Mouse (Mus musculus) R1 (cell line): Measurements from ENCODE around the gene Fmo6.
A peak's percentile ranks its signal among the peaks of the same experiment; 100 is the strongest.

Source experiments
- DNase-seq: peaks from one replicate; pipeline ENCODE4 v3.0.0-alpha.2; 2018; ENCODE audit warnings: low read depth, low spot score

Fmo6 gene

GRCm38 (mm10) chr1:162937415-162937814 is at the start of gene Fmo6:
Fmo6 (minus strand) TSS chr1:162937515.
- DNase-seq: no peak

- no peak for DNase-seq
These were observed 49.5 kb upstream of the Fmo6 start for GRCm38 (mm10) chr1:162986777-162987176.

- DNase-seq: no peak
These were observed 48.9 kb upstream of the Fmo6 start for GRCm38 (mm10) chr1:162986121-162986748.

- no peak for DNase-seq
These were observed 47.1 kb upstream of the Fmo6 start, which contains the start of gene Fmo3 for GRCm38 (mm10) chr1:162984428-162984827. Fmo3 (minus strand) TSS chr1:162984528.

- no peak for DNase-seq
These were observed 26.2 kb upstream of the Fmo6 start for GRCm38 (mm10) chr1:162963556-162963955.

- no peak for DNase-seq
These were observed 20.1 kb upstream of the Fmo6 start for GRCm38 (mm10) chr1:162957422-162957821.

- DNase-seq: peak; percentile 9
These were observed 15.8 kb upstream of the Fmo6 start for GRCm38 (mm10) chr1:162953079-162953478.

- DNase-seq: no peak
These were observed 12.4 kb upstream of the Fmo6 start for GRCm38 (mm10) chr1:162949763-162950162.

- no peak for DNase-seq
These were observed 10.6 kb upstream of the Fmo6 start for GRCm38 (mm10) chr1:162947934-162948333.

GRCm38 (mm10) chr1:162946837-162947558 is 9.7 kb upstream of the Fmo6 start:
- no peak for DNase-seq

- DNase-seq: no peak
These were observed 6.4 kb upstream of the Fmo6 start for GRCm38 (mm10) chr1:162943700-162944099.

- DNase-seq: no peak
These were observed 1.5 kb upstream of the Fmo6 start for GRCm38 (mm10) chr1:162938696-162939351.

GRCm38 (mm10) chr1:162937970-162938695 is 818 bp upstream of the Fmo6 start:
- DNase-seq: no peak

- DNase-seq: no peak
These were observed 2.8 kb downstream of the Fmo6 start for GRCm38 (mm10) chr1:162934374-162935012.

- DNase-seq: no peak
These were observed 4.9 kb downstream of the Fmo6 start for GRCm38 (mm10) chr1:162932386-162932785.

GRCm38 (mm10) chr1:162931880-162932279 is 5.4 kb downstream of the Fmo6 start:
- no peak for DNase-seq

GRCm38 (mm10) chr1:162931310-162931875 is 5.9 kb downstream of the Fmo6 start:
- no peak for DNase-seq

- no peak for DNase-seq
These were observed 6.7 kb downstream of the Fmo6 start for GRCm38 (mm10) chr1:162930631-162931030.

- no peak for DNase-seq
These were observed 8.2 kb downstream of the Fmo6 start for GRCm38 (mm10) chr1:162929146-162929545.

- DNase-seq: no peak
These were observed 12.2 kb downstream of the Fmo6 start for GRCm38 (mm10) chr1:162925121-162925520.

- no peak for DNase-seq
These were observed 20.7 kb downstream of the Fmo6 start for GRCm38 (mm10) chr1:162916661-162917060.
